Mouse (Mus musculus): ENCODE data around the gene Plekha4. TPM values are rescaled to one million over a fixed set of nuclear protein-coding genes. Genes with fewer than 3 reads are reported as not detected.

The Plekha4 gene
- polyA plus RNA-seq, 1 experiment: 12.3 TPM

DNA sequence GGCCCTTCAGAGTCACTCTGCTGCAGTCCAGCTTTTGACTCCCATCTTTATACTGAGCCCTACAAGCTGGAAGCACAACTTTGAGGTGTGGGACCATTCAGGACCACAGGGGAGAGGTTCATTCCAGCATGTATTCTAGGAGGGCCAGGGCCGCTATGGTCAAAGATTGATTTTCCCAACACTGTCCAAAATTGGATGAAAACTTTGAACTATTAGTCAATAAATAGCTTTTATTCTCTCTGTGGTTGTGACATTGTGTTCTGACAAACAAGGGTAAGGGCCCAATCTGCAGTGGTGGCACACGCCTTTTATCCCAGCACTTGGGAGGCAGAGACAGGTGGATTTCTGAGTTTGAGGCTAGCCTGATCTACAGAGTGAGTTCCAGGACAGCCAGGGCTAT lies 27.9 kb downstream of the Plekha4 start:
- TF ChIP-seq POLR2A (IDR thresholded peaks at IDR 0.05; ENCODE audit: control insufficient read depth, extremely low read depth, insufficient read depth, low read length, poor library complexity) (no peak), CTCF (IDR thresholded peaks at IDR 0.05; ENCODE audit: borderline replicate concordance, control insufficient read depth, extremely low read depth, insufficient read depth, low read length, poor library complexity) (no peak)
- 99% methylated on average over 2 of the region's 2 CpGs for WGBS
- Histone ChIP-seq H3K4me1 (replicated peaks; ENCODE audit: control insufficient read depth, insufficient read depth, low read length) (0 out of 2 replicates have a peak, but pooled peaks cover 6% of the 10 kb centered on the region), H3K4me3 (ENCODE audit: control insufficient read depth, insufficient read depth, low read length) (no peak overlapping the region), H3K36me3 (ENCODE audit: control insufficient read depth, insufficient read depth, low read length) (no peaks in the 10 kb centered on the region), H3K27me3 (ENCODE audit: control insufficient read depth, insufficient read depth, low read length) (no peaks in the 10 kb centered on the region), H3K27ac (ENCODE audit: control insufficient read depth, insufficient read depth, low read length) (no peak overlapping the region)
- DNase-seq: no peak

DNA sequence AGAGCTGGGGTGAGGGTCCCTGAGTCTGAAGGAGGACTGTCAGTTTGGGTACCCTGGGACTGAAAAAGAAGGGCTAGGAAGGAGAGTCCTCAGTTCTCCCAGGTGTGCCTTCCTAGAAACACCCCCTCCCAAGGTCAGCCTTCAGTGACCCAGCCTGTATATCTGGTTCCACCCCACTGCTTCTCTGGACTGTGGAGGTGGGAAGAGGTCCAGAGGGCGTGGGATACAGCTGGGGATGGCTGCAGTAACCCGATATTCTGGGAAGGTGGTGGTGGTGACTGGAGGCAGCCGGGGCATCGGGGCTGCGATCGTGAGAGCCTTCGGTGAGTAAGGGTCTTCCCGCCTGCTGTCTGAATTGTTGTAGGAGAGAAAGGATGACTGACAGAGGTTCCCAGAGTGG lies 28.6 kb downstream of the Plekha4 start, which contains the start of gene Hsd17b14:
TSS of gene Hsd17b14 (plus strand) at position 150 of the 400 bp plus-strand sequence.
- no peak within 1 kb of the TSS for H3K4me3 ChIP-seq (ENCODE audit: control insufficient read depth, insufficient read depth, low read length)
- no peak for TF ChIP-seq CTCF (IDR thresholded peaks at IDR 0.05; ENCODE audit: borderline replicate concordance, control insufficient read depth, extremely low read depth, insufficient read depth, low read length, poor library complexity)
- TF ChIP-seq POLR2A (IDR thresholded peaks at IDR 0.05; ENCODE audit: control insufficient read depth, extremely low read depth, insufficient read depth, low read length, poor library complexity): no peak
- no peaks in the 10 kb centered on the region for H3K36me3 ChIP-seq (ENCODE audit: control insufficient read depth, insufficient read depth, low read length)
- H3K27ac ChIP-seq (ENCODE audit: control insufficient read depth, insufficient read depth, low read length): no peak within 1 kb of the TSS
- 78% methylated on average over 8 of the region's 8 CpGs for WGBS
- 0 out of 2 replicates have a peak, but pooled peaks cover 6% of the 10 kb centered on the region for H3K4me1 ChIP-seq (replicated peaks; ENCODE audit: control insufficient read depth, insufficient read depth, low read length)
- no peaks in the 10 kb centered on the region for H3K27me3 ChIP-seq (ENCODE audit: control insufficient read depth, insufficient read depth, low read length)
- no peak for DNase-seq

DNA sequence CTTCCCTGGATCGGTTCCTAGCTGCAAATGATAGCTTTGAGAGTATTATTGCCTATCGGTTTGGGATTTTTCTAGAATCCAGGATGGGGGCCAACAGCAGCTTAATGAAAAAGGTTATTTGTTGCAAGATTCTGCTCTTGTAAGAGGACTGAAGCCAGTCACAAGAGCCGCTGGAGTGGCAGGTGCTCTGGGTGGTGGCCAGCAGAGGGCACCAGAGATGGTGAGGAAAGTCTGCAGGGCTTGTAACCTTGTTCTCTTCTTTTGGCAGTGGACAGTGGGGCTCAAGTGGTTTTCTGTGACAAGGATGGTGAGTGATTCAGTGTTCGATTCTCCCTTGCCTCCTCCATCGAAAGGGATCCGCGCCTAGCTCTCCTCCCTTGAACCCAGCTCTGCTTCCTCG lies 29.7 kb downstream of the Plekha4 start:
- Histone ChIP-seq H3K4me3 (ENCODE audit: control insufficient read depth, insufficient read depth, low read length) (no peak overlapping the region), H3K27ac (ENCODE audit: control insufficient read depth, insufficient read depth, low read length) (no peak overlapping the region), H3K4me1 (replicated peaks; ENCODE audit: control insufficient read depth, insufficient read depth, low read length) (peaks cover 12% of the 10 kb centered on the region), H3K36me3 (ENCODE audit: control insufficient read depth, insufficient read depth, low read length) (no peaks in the 10 kb centered on the region), H3K27me3 (ENCODE audit: control insufficient read depth, insufficient read depth, low read length) (no peaks in the 10 kb centered on the region)
- TF ChIP-seq POLR2A (IDR thresholded peaks at IDR 0.05; ENCODE audit: control insufficient read depth, extremely low read depth, insufficient read depth, low read length, poor library complexity) (no peak), CTCF (IDR thresholded peaks at IDR 0.05; ENCODE audit: borderline replicate concordance, control insufficient read depth, extremely low read depth, insufficient read depth, low read length, poor library complexity) (peak; percentile 84)
- DNase-seq: peak; percentile 83
- 34% methylated on average over 8 of the region's 8 CpGs for WGBS

DNA sequence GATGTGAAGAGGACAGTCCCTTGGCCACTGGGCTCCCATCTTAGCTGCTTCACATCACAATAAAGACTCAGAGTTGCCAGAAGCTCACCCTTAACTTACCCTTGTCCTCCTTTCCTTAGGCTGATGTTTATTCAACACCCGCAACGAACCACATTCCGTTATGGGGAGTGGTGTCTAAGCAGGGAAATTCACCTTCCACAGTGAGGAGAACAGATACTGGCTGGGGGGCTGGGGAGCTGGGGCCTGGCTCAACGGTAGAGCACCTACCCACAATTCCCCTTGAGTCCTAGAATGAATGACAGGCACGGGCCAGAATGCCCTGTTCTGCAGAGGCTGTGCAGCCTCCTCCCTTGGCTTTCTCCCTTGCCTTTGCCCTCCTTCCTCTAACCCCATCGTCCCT lies 32.8 kb downstream of the Plekha4 start:
- DNase-seq: no peak
- TF ChIP-seq POLR2A (IDR thresholded peaks at IDR 0.05; ENCODE audit: control insufficient read depth, extremely low read depth, insufficient read depth, low read length, poor library complexity) (no peak), CTCF (IDR thresholded peaks at IDR 0.05; ENCODE audit: borderline replicate concordance, control insufficient read depth, extremely low read depth, insufficient read depth, low read length, poor library complexity) (no peak)
- H3K4me3 ChIP-seq (ENCODE audit: control insufficient read depth, insufficient read depth, low read length): no peak overlapping the region
- no peak overlapping the region for H3K27ac ChIP-seq (ENCODE audit: control insufficient read depth, insufficient read depth, low read length)
- no peaks in the 10 kb centered on the region for H3K27me3 ChIP-seq (ENCODE audit: control insufficient read depth, insufficient read depth, low read length)
- no peaks in the 10 kb centered on the region for H3K36me3 ChIP-seq (ENCODE audit: control insufficient read depth, insufficient read depth, low read length)
- WGBS: 54% methylated on average over 6 of the region's 6 CpGs
- H3K4me1 ChIP-seq (replicated peaks; ENCODE audit: control insufficient read depth, insufficient read depth, low read length): peaks cover 22% of the 10 kb centered on the region

DNA sequence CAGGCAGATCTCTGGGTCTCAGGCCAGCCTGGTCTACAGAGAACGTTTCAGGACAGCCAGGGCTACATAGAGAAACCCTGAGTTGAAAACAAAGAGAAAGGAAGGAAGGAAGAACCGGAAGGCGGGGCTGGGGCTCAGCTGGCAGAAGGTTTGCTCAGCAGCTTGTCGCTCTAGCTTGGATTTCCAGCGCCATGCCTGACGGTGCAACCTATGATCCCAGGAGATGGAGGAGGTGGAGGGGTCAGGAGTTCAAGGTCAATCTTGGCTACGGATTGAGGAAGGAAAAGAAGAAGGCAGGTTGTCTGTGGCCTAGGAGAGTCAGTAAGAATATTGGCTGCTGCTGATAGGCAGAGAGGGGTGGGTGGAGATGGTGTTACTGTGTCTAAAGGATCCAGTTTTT lies 34.1 kb downstream of the Plekha4 start:
- H3K27ac ChIP-seq (ENCODE audit: control insufficient read depth, insufficient read depth, low read length): no peak overlapping the region
- H3K4me1 ChIP-seq (replicated peaks; ENCODE audit: control insufficient read depth, insufficient read depth, low read length): peaks cover 22% of the 10 kb centered on the region
- H3K27me3 ChIP-seq (ENCODE audit: control insufficient read depth, insufficient read depth, low read length): no peaks in the 10 kb centered on the region
- TF ChIP-seq CTCF (IDR thresholded peaks at IDR 0.05; ENCODE audit: borderline replicate concordance, control insufficient read depth, extremely low read depth, insufficient read depth, low read length, poor library complexity) (no peak), POLR2A (IDR thresholded peaks at IDR 0.05; ENCODE audit: control insufficient read depth, extremely low read depth, insufficient read depth, low read length, poor library complexity) (no peak)
- no peaks in the 10 kb centered on the region for H3K36me3 ChIP-seq (ENCODE audit: control insufficient read depth, insufficient read depth, low read length)
- WGBS: 67% methylated on average over 7 of the region's 7 CpGs
- no peak overlapping the region for H3K4me3 ChIP-seq (ENCODE audit: control insufficient read depth, insufficient read depth, low read length)
- peak; percentile 37 for DNase-seq

DNA sequence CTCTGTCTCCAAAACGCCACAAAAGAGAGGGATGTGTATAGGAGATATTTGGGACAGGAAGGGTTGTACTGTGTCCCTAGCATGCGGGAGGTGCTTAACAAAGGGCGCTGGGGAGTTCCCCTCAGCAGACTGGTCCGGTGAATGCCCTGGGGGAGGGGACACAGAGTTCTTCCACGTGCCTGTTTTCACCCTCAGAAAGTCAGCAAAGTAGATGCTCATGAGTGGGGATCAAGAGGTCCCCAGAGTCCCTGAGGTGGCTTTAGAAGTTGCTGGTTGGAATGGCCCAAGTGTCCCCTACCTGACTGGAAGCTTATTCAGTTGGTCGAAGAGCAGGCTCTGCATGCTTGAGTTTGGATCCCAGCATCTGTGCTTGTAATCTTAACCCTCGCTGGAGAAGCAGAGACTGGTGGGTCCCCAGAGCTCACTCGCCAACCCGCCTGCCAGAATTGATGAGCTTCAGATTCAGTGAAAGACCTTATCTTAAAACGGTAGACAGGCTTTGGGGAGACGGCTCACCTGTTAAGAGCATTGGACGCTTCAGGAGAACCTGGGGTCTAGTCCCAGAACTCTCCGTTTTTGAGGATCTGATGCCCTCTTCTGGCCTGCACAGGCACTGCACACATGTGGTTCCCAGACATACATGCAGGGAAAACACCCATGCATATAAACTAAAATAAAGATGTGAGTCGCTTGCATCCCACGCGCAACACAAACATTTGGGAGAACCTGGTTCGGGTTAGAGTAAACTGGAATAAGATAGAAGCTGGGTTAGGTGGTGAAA lies 34.9 kb downstream of the Plekha4 start:
- DNase-seq: peak; percentile 85

More for the DNA sequence above, 34.9 kb downstream of the Plekha4 start:
- no peaks in the 10 kb centered on the region for H3K27me3 ChIP-seq (ENCODE audit: control insufficient read depth, insufficient read depth, low read length)
- no peak overlapping the region for H3K4me3 ChIP-seq (ENCODE audit: control insufficient read depth, insufficient read depth, low read length)
- no peak for TF ChIP-seq POLR2A (IDR thresholded peaks at IDR 0.05; ENCODE audit: control insufficient read depth, extremely low read depth, insufficient read depth, low read length, poor library complexity)
- peak; percentile 25; the same call in 1 of the 2 replicates for TF ChIP-seq CTCF (IDR thresholded peaks at IDR 0.05; ENCODE audit: borderline replicate concordance, control insufficient read depth, extremely low read depth, insufficient read depth, low read length, poor library complexity)
- no peaks in the 10 kb centered on the region for H3K36me3 ChIP-seq (ENCODE audit: control insufficient read depth, insufficient read depth, low read length)
- peaks cover 22% of the 10 kb centered on the region for H3K4me1 ChIP-seq (replicated peaks; ENCODE audit: control insufficient read depth, insufficient read depth, low read length)
- no peak overlapping the region for H3K27ac ChIP-seq (ENCODE audit: control insufficient read depth, insufficient read depth, low read length)
- WGBS: 15% methylated on average over 17 of the region's 17 CpGs
